Mouse (Mus musculus) right cerebral cortex, postnatal 25 days (tissue): ENCODE results near the gene Rrp1b.
"Not testable (repeated sequence)": the region's sequence is repeated elsewhere in the genome, so short reads cannot be mapped to it uniquely, and the experiment has no call there.

Experiments used
- DNase-seq: peaks from one replicate; pipeline ENCODE4 v3.0.0; 2022

Rrp1b gene

DNA sequence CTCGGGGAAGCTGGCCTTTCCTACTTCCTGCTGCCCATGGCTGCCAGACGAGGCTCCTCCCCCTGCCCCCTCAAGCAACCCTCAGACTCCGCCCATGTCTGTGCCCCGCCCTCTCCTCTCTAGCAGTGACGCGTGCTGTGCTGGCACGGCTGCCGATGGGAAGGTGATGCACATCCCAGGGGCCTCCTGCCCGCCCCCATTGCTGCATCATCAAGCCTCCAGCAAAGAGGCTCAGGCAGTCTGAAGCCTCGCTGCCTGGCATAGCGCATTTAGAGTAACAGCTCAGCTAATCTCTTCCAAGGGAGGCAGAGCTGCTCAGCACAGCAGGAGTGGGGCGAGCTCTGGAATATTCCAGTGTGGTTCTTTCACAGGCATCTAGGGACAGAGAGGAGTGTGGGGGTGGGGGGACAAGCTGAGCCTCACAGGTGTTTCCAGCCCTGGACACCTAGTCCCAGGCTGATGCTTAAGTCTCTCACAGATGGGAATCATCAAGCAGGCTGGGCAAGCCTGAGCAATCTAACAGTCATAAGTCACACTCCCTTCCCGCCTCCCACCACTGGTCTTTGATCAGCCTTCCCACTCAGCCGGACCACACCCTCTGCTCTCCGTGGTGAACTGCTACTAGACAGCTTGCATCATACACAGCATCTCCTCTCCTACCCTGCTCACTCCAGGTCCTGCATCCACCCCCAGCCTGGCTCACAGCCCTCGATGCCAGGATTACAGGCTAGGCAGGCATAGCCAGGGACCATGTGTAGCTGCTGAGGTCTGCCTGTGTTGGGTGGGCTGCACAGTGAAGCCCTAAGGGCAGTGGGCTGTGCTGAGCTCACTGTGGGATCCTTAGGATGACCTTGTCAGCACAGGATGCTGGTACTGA, 55.7 kb downstream of the Rrp1b start:
- peak; percentile 79 for DNase-seq

DNA sequence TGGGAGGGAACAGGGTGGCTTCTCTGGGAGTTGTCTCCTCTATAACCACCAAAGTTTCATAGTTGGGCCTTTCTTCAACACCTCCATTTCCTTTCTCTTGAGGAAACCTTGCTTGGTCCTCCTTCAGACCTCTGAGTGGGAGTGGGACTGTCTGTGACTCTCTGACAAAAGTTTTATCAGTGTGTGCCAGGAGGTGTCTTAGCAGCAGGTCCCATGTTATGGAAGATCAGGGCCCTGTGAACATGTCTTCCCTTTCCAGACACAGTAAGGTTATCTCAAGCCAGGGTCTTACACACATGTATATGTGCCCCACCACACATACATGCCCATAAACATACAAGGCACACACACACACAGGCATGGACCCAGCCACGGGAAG, 56.3 kb downstream of the Rrp1b start:
- DNase-seq, result no peak

DNA sequence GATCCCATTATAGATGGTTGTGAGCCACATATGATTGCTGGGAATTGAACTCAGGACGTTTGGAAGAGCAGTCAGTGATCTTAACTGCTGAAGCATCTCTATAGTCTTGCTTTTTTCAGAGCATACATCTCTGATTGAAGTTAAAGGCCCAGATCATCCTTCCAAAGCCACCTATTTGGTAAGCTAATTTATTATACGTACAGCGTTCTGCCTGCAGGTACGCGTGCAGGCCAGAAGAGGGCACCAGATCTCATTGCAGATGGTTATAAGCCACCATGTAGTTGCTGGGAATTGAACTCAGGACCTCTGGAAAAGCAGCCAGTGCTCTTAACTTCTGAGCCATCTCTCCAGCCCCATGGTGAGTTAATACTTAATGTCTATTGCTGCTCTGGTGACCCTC, 57.0 kb downstream of the Rrp1b start:
- DNase-seq, result no peak

DNA sequence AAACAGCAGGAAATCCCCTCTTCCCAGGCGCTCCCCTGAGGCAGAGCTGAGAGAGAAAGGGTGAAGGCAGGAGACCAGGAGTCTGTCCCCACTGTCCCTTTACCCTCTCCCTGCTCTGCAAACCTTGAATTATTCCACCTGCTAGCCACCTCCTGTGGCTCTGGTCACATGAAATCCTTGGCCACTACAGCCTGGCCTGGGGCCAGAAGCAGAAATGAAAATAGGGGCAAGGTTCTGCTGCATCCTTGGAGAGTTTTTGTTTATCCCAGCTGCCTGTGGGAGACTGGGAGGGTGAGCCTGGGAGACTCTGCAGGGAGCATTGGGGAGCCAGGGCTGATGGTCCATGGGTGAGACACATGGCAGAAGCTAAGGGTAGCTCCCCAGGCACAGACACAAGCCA, 61.8 kb downstream of the Rrp1b start:
- no peak for DNase-seq

DNA sequence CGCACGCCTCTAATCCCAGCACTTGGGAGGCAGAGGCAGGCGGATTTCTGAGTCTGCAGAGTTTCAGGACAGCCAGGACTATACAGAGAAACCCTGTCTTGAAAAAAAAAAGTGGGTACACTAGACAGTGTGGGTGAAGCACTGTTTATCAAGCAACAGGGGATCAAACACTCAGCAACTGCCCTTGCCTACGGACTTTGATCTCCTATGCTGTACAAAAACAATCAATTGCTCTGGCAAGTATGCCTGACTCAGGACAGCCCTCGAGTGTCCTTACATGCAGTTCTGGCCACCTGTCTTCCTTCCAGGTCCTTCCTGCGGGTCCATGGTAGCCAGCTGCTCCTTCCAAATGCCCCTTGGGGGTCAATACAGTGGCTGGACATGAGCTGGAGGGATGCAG, 63.0 kb downstream of the Rrp1b start:
- DNase-seq, result not testable (repeated sequence)

DNA sequence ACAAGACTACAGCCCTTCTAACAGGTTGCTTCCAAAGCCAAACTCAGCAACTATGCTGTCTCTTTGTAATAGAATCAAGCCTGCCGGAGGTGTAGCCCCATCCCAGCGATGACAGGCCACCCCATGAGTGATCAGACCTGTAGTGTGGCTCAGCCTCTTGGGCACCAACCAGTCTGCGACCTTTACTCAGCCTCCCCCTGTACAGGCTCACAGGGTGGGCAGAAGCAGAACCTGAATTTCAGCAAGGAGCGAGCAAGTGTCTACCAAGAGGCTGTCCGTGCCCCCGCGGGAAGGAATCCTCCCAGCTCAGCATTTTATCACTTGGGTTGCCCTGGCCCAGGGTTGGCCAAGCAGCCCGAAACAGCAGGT, 63.7 kb downstream of the Rrp1b start:
- no peak for DNase-seq

DNA sequence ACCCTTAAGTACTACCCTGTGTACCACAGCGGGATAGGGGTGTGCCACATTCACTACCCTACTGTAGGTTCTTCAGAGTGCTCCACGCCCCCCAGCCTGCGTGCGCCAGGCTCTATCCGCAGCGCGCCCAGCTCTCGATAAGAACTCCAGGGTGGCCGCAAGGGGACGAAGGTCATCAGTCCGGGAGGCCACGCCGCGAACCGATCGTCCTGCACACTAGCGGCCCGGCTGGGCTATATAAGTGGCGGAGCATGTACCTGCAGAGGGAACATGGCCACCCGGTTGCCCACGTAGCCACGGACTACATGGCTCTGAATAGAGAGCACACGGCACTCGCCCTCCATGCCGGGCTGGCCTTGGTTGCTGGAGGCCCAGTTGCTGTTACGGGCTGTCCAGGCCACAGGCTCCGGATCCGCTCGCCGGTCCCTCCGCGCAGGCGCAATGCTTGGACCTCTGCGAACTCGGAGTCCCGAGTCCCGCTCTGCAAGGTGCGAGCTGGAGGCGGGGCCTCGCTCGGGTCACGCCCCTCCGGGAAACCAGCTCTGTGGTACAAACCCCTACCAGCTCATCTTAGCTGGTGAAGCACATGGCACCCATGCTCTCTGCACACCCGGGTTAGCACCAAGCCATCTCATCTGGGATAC, 64.2 kb downstream of the Rrp1b start:
- DNase-seq, result no peak

DNA sequence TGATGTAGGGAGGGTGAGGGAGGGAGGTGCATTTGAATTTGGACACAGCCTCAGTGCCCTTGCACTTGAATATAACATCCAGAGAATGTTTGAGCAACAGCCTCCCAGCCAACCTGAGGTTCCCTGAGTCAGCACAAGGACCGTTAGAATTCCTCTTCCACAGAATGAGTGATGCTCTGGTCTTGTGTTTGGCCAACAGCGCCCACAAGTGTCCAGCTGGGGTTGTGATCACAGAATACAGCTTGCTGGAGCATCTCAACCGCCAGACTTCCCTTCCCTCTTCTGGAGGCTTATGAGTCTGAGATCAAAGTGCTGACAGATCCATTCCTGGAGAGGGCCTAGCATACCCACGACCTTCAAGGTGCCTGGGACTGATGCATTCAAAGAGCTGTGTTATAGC, 67.2 kb downstream of the Rrp1b start:
- no peak for DNase-seq

DNA sequence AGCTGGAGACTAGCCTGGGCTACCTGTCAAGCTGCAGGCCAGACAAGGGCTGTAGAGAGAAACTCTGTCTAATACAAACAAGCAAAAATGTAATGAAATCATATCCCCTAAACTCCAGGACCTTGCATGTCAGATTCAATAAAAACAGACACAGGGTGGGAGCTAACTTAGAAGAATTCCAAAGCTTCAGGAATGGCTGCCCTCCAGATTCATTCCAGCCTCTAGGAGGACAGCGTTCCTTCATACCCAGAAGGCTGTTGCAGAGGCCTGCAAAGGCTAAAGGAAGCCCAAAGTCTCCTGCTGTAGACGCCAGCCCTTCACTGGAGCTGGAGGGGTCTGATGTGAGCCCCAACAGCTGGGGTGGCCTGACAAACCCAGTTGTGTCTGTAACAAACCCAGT, 70.5 kb downstream of the Rrp1b start:
- no peak for DNase-seq

DNA sequence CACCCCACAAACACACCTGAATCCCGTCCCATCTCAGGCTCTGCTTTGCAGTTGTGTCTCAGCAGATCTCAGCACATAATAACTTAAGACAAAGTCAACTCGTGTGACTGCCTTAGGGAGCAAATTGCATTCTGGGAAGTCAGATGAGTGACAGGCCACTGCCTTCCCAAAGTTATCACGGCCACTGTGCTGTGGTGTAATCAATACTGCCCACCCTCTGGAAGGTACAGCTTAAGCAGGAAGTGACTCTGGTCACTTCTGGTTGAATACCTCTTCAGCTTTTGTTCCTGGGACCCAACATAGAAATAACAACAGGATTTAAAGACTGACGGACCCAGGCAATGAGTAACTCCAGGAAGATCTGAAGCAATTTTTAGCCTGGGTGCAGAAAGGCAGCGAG, 72.0 kb downstream of the Rrp1b start:
- no peak for DNase-seq

DNA sequence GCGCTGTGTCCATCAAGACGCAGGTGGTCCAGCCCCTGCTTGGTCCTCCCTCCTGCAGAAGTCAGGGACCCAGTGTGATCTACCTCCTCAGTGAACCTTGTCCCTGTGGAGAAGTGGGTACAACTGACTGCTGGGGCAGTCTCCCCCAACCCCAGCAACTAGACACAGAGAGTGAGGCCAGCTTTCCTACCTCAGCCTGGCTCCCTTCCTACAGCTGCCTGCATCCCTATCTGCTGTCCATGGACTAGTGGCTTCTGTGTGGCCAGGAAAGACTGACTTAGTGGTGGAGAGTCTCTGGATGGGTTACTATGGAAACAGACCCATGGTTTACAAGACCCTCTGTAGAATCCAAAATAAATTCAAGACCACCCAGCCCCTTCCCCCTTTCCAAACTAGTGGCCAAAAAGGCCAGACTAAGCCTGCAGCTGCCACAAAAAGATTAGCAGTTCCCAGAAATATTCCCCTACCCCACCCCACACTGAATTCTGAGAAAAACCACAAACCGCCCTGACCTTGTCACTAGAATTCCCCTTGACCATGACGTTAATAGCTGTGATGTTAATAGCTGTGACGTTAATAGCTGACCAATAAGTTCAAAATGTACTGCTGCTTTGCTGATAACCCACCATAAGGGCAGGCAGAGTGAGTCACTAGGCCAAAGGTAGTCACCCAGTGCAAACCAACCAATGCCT, 72.6 kb downstream of the Rrp1b start:
- not testable (repeated sequence) for DNase-seq

DNA sequence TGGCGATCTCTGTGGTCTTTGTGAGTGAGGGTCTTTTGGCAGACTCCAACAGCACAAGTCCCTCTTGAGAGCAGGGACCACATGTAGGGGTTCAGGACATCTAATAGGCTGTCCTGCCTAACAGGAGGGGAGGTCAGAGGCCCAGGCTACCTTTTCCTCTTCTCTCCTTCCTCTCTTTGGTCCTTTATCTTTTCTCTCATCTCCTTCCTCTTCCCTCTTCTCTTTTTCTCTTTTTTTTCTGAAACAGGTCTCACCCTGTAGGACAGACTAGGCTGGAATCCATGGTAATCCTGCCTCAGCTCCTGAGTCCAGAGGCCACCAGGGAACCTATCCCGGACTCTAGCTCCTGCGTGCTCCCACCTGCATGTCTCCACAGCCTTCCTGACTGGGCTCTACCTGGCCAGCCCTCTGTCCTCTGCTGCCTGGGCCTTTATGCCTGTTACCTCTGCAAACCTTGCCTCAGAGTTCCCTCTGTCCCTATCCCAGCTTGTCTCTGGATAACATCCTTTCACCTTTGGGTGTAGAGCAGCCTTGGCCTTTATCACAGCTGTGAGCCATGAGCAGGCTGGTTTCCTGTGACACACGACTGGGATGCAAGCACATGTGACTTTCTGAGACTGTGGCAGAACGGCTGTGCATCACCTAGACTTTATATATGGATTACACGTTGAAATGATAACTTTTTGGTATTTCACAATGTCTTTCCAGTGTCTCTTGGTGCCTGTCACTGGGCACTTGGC, 73.5 kb downstream of the Rrp1b start:
- no peak for DNase-seq

DNA sequence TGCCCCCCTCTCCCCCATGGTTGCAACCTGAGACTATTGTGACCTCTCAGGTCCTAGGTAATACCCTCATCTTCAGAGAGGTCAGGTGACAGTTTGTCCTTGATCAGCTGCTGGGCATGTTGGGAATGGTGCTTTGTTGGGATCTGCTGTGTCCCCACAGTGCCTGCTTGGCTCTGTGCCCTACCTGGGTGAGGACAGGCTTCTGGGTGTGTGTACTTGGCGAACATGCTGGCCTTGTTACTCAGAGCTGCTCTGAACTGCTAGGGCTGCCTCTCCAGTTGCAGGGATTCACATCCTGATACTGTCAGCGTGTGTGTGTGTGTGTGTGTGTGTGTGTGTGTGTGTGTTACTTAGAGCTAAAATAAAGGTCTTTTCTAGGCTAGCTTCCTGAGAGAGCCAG, 74.5 kb downstream of the Rrp1b start:
- no peak for DNase-seq

DNA sequence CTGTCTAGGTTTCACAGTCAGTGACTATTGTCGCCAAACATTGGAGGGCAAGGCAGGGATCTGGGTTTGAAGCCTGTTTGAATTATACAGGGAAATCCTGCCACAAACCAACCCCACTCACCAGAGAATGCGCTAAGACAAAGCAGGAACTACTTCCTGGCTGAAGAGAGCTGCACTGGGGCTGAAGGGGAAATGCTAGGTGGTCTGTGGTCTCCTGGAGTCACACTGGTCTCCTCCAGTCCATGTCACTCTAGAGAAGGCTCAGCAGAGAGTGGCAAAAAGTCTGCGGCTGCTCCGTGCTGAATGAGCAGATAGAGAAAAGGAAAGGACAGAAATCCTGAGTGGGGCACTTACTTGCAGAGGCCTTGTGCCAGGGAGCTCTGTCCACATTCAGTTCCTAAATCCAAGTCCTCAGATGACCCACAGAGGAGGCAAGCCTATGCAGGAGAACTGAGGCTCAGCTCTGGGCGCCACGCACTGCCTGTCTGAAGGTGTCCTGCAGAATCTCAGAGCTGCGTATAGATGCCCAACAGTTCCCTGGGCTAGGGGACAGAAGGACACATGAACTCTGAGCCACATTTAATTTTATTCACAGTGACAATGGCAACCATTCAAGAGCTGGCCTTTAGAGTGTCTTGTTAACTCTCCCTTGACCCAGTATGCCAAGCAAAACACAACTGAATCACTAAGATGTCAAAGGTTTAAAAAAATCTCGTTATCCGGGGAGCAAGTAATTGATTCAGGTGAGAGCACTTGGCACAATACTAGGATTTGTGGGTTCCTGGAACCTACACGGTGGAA, 75.3 kb downstream of the Rrp1b start:
- DNase-seq, result no peak
